Comparison of ENCODE assay signal across 13 mouse cellular contexts in the genomic region with DNA sequence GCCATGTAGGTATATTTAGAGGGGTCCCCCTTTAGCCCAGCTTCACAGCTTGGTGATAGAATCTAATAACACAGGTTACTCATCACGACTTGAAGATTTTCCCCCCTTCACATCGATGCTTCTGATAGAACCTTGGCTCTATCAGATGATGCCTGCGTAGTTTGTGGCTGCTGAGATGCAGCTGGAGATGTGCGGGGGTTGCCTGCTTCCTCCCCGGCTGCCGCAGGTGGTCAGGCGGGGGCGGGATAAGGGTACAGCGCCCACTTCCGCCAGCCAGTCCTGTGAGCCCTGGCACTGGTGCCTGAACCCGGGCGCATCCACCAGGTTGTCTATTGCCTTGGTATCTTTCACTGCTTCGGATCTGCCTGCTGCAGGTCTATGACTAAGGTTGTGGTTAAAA. TPM values are rescaled to one million over a fixed set of nuclear protein-coding genes. Genes with fewer than 3 reads are reported as not detected.
DNase-seq lines count a peak whose midpoint lies in the region; ATAC-seq lines count a peak whose summit lies in the region.
"Had no signal": no experiment of that assay in that cellular context is flagged by ENCODE, and none has a peak within 500 bp of the region (broad histone marks: within the 10 kb centered on the region; RNA-seq: fewer than 3 reads in every experiment).

No protein-coding gene starts in this region.

- no peak overlapping the region for H3K4me3 ChIP-seq in intestine, embryonic 16.5 days (ENCODE audit: low read length)
- no peak overlapping the region for H3K4me3 ChIP-seq in midbrain, embryonic 14.5 days (replicated peaks; ENCODE audit: low read depth, low read length)
- H3K4me3 ChIP-seq: erythroblast, embryonic 14.5 days; left cerebral cortex, adult 2 months; myocyte had no signal

- no peaks in the 10 kb centered on the region for H3K9me3 ChIP-seq in intestine, embryonic 16.5 days (ENCODE audit: control insufficient read depth, low read length)
- no peaks in the 10 kb centered on the region for H3K9me3 ChIP-seq in midbrain, embryonic 14.5 days (ENCODE audit: control insufficient read depth, low read length)

- H3K27ac ChIP-seq in intestine, embryonic 16.5 days (ENCODE audit: low read length), result no peak overlapping the region
- no peak overlapping the region for H3K27ac ChIP-seq in midbrain, embryonic 14.5 days (replicated peaks; ENCODE audit: low read depth, low read length)
- H3K27ac ChIP-seq: left cerebral cortex, adult 2 months; macrophage had no signal

- 86% methylated on average over 13 of the region's 13 CpGs for WGBS in intestine, embryonic 16.5 days
- 88% methylated on average over 13 of the region's 13 CpGs for WGBS in midbrain, embryonic 14.5 days

- no peaks in the 10 kb centered on the region for H3K27me3 ChIP-seq in intestine, embryonic 16.5 days (replicated peaks; ENCODE audit: control insufficient read depth, insufficient read depth, low read length)
- no peaks in the 10 kb centered on the region for H3K27me3 ChIP-seq in midbrain, embryonic 14.5 days (ENCODE audit: control insufficient read depth, insufficient read depth, low read length)

- no peaks in the 10 kb centered on the region for H3K36me3 ChIP-seq in intestine, embryonic 16.5 days (ENCODE audit: control insufficient read depth, insufficient read depth, low read length)
- H3K36me3 ChIP-seq in midbrain, embryonic 14.5 days (ENCODE audit: control insufficient read depth, insufficient read depth, low read length), result no peaks in the 10 kb centered on the region

- no peaks in the 10 kb centered on the region for H3K4me1 ChIP-seq in intestine, embryonic 16.5 days (ENCODE audit: control insufficient read depth, insufficient read depth, low read length)
- peaks cover 2% of the 10 kb centered on the region; the same call in 1 of the 2 replicates for H3K4me1 ChIP-seq in midbrain, embryonic 14.5 days (ENCODE audit: control insufficient read depth, insufficient read depth, low read length)

- ATAC-seq in activated CD4-positive, CD25-positive, alpha-beta regulatory T cell, adult 4 months, result peak; percentile 85
- peak; percentile 76 for ATAC-seq in monocyte, adult 5-6 weeks (replicated peaks; ENCODE audit: insufficient number of reproducible peaks, low FRiP score, low TSS enrichment, poor library complexity, severe bottlenecking)
- no peak for ATAC-seq in intestine, embryonic 16.5 days
- no peak for ATAC-seq in midbrain, embryonic 14.5 days (ENCODE audit: low FRiP score, low TSS enrichment)

- peak; percentile 35 for DNase-seq in adrenal gland, postnatal 14 days
- DNase-seq in adrenal gland, postnatal 10 days, result no peak
- DNase-seq in thymus, postnatal 0 days (ENCODE audit: low spot score), result peak; percentile 90
- DNase-seq in right cerebral cortex, adult 2 months (ENCODE audit: low spot score in 2 of 2), result no peak
- DNase-seq in midbrain, embryonic 14.5 days, result no peak
- DNase-seq: kidney, postnatal 10 days had no signal

- no peak overlapping the region for H3K4me2 ChIP-seq in intestine, embryonic 16.5 days (ENCODE audit: low read depth, low read length)
- no peak overlapping the region for H3K4me2 ChIP-seq in midbrain, embryonic 14.5 days (ENCODE audit: low read length)

- no peak overlapping the region for H3K9ac ChIP-seq in intestine, embryonic 16.5 days (ENCODE audit: low read depth, low read length)
- H3K9ac ChIP-seq in midbrain, embryonic 14.5 days (replicated peaks; ENCODE audit: low read length), result no peak overlapping the region

RNA-seq across cellular contexts. Expression of a gene that starts 19.5 kb away (rescaled TPM):
- 7.3 and 18.0 TPM in 2 replicates for total RNA-seq in adrenal gland, postnatal 14 days (2021)
- total RNA-seq in adrenal gland, postnatal 10 days (2021), result 10 to 100 TPM in 1 of 2 experiments, 1 to 10 TPM in 1; 9.4 to 16.0 TPM
- polyA plus RNA-seq in activated CD4-positive, CD25-positive, alpha-beta regulatory T cell, adult 4 months (2017; shearing (Covaris generic)), result 10 to 100 TPM; 11.8 to 17.2 TPM
- total RNA-seq in monocyte, adult 5-6 weeks (2017), result 3.0 to 31.8 TPM (median 7.1 TPM) in 3 replicates
- polyA plus RNA-seq in thymus, postnatal 0 days (2015; fragmentation: Nextera tagmentation; extraction: Ambion mirVana), result 3.7 and 4.8 TPM in 2 replicates
- 2.4 and 3.2 TPM in 2 replicates for polyA plus RNA-seq in intestine, embryonic 16.5 days (2015; fragmentation: Nextera tagmentation; extraction: Ambion mirVana)
- 26.3 and 27.0 TPM in 2 replicates for polyA plus RNA-seq in midbrain, embryonic 14.5 days (2014; fragmentation: Nextera tagmentation; extraction: Ambion mirVana)

Comparison
In these comparisons a context has a peak if more than half of its experiments do, and no peak if none do; other contexts are left out.
1. DNase-seq: peak in adrenal gland, postnatal 14 days (single experiment) and thymus, postnatal 0 days (single experiment); none in adrenal gland, postnatal 10 days (single experiment), right cerebral cortex, adult 2 months (0 of 2) and midbrain, embryonic 14.5 days (single experiment).
2. ATAC-seq: peak in activated CD4-positive, CD25-positive, alpha-beta regulatory T cell, adult 4 months (single experiment) and monocyte, adult 5-6 weeks (single experiment); none in intestine, embryonic 16.5 days (single experiment) and midbrain, embryonic 14.5 days (single experiment).